Mouse (Mus musculus) adrenal gland, postnatal 0 days (tissue): ENCODE data around the gene Pou6f2. TPM values are rescaled to one million over a fixed set of nuclear protein-coding genes. Genes with fewer than 3 reads are reported as not detected.

Experiments used
- polyA plus RNA-seq: library from polyadenylated mRNA; unstranded; fragments of >200 nt; fragmentation: Nextera tagmentation; extraction: Ambion mirVana; gene quantifications from 2 replicates; pipeline ENCODE4 v1.2.1, GENCODE M21; 2015

Pou6f2 gene
- not detected in 2 replicates for polyA plus RNA-seq

GRCm38 (mm10) chr13:18397586-18397985, at the start of gene Pou6f2:
TSS of gene Pou6f2 (minus strand) at chr13:18397686.

